Mouse (Mus musculus) E14TG2a.4 (cell line): ENCODE measurements at regions not wholly inside any gene's neighbourhood (a gene's known extent, or its start where the extent isn't known, plus 50 kb on each side); places are given as distances from the start of the nearest gene placed in this dataset.
"Not testable (repeated sequence)": the region's sequence is repeated elsewhere in the genome, so short reads cannot be mapped to it uniquely, and the experiment has no call there.

ENCODE experiments used
- H3K27me3 ChIP-seq: 2 replicates; pipeline ENCODE4 v1.6.1; 2014; ENCODE audit warnings: low read length, control low read depth; ENCODE audit not compliant: insufficient read depth
- H3K36me3 ChIP-seq: 2 replicates; pipeline ENCODE4 v1.6.1; 2014; ENCODE audit warnings: low read length, control low read depth; ENCODE audit not compliant: insufficient read depth
- H3K4me1 ChIP-seq: replicated peaks from 2 replicates; pipeline ENCODE4 v1.6.1; 2014; ENCODE audit warnings: low read depth, low read length, control low read depth
- H3K4me3 ChIP-seq: replicated peaks from 2 replicates; pipeline ENCODE4 v1.5.1; 2014; ENCODE audit warnings: mild to moderate bottlenecking, low read length
- H3K9me3 ChIP-seq: 2 replicates; pipeline ENCODE4 v1.6.1; 2014; ENCODE audit warnings: low read length, control low read depth
- CTCF ChIP-seq: conservative IDR thresholded peaks from 2 replicates; pipeline ENCODE4 v1.5.1; 2014; ENCODE audit warnings: low read length
- NANOG ChIP-seq: IDR thresholded peaks from 2 replicates; pipeline ENCODE4 v1.6.1; 2014; ENCODE audit warnings: borderline replicate concordance, low read length, mixed read lengths
- POU5F1 ChIP-seq: IDR thresholded peaks from 2 replicates; pipeline ENCODE4 v1.6.1; 2014; ENCODE audit warnings: low read length, borderline replicate concordance

DNA sequence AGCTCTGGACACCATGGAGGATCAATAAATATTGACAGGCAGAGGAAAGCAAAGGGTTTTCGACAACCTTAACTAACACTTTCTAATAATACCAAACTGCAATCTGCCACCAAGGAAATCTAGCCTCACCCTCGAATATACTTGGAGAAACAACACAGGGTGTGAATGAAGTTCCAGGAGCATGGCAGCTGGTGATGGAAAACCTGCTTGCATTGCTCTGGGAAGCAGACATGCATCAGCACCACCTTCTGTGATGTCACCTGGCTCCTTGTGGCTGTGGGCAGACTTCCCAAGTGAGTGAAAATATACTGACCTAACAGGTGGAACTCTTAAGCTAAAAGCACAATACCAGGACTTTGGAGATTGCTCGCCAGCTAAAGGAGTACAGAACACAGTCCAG lies 338.5 kb downstream of the Tm4sf1 start:
- Histone ChIP-seq H3K36me3 (no peaks in the 10 kb centered on the region), H3K27me3 (no peaks in the 10 kb centered on the region), H3K4me1 (no peaks in the 10 kb centered on the region), H3K4me3 (no peak overlapping the region), H3K9me3 (no peaks in the 10 kb centered on the region)
- TF ChIP-seq POU5F1, result no peak
- no peak for TF ChIP-seq CTCF
- TF ChIP-seq NANOG, result no peak

DNA sequence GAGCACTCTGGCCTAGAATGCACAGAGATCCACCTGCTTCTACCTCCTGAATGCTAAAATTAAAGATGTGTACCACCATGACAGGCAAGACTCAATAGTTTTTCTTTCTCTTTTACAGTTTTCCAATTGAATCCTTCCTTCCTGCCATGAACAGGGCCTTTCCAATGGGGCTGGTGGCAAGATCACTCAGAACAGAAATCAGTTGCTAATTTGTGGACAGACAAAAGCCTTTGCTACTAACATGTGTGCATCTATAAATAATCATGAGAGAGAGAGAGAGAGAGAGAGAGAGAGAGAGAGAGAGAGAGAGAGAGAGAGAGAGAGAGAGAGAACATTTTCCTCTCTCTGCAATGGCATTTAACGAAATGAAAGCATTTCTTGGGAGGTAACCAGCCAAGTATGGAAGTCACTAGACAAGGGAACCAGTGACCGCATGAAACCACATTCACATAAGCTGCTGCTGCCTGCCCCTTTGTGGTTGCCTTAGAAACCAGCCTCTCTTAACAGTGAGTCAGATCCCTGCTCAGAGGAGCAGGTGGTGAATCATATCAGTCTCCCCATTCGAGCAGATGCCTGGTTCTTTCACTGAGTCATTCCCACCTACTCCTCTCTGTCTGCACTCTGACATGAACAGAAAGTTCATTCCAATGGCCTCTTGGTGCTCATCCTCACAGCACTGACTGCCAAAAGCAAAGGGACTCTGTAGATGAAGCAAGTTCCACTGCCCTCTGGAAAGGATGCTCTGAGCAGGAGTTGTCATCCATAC lies 339.4 kb downstream of the Tm4sf1 start:
- no peaks in the 10 kb centered on the region for H3K4me1 ChIP-seq
- no peaks in the 10 kb centered on the region for H3K36me3 ChIP-seq
- no peaks in the 10 kb centered on the region for H3K9me3 ChIP-seq
- no peak overlapping the region for H3K4me3 ChIP-seq
- H3K27me3 ChIP-seq, result no peaks in the 10 kb centered on the region
- TF ChIP-seq POU5F1 (no peak), CTCF (no peak)

DNA sequence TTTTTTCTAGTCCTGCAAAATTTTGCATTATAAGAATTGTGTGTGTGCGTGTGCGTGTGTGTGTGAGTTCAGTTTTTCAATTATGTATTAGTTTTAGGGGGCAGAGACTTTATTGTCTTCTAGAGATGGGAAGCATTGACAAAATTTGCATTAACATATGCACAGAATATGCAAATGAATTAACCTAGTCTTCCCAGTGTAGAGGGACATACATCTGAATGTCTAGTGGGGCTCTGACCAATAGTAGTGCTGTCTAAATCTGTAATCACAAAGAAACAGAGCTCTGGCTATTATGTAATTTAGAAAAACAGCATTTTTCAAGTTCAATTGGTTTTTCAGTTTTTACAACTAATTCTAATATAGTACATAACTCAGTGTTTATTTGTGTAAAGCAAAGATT lies 344.8 kb downstream of the Tm4sf1 start:
- Histone ChIP-seq H3K36me3 (no peaks in the 10 kb centered on the region), H3K9me3 (no peaks in the 10 kb centered on the region), H3K27me3 (no peaks in the 10 kb centered on the region), H3K4me3 (no peak overlapping the region), H3K4me1 (no peaks in the 10 kb centered on the region)
- TF ChIP-seq CTCF, result no peak

DNA sequence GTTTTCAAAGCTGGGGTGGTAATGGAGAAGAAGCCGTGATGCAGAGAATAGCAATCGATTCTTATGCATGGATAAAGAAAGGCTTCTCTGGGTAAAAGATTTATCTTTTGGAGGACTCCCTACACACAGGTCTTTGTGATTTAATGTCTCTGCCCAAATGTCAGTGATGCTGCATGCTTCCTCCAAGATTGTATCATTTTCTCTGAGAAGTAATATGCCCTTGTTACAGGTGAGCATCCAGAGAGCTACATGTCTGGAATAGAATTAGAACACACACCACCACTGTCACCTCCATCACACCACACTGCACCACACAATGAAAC lies 346.0 kb downstream of the Tm4sf1 start:
- TF ChIP-seq POU5F1 (no peak), CTCF (no peak), NANOG (no peak)
- Histone ChIP-seq H3K4me1 (no peaks in the 10 kb centered on the region), H3K36me3 (no peaks in the 10 kb centered on the region), H3K9me3 (no peaks in the 10 kb centered on the region), H3K27me3 (no peaks in the 10 kb centered on the region), H3K4me3 (no peak overlapping the region)

DNA sequence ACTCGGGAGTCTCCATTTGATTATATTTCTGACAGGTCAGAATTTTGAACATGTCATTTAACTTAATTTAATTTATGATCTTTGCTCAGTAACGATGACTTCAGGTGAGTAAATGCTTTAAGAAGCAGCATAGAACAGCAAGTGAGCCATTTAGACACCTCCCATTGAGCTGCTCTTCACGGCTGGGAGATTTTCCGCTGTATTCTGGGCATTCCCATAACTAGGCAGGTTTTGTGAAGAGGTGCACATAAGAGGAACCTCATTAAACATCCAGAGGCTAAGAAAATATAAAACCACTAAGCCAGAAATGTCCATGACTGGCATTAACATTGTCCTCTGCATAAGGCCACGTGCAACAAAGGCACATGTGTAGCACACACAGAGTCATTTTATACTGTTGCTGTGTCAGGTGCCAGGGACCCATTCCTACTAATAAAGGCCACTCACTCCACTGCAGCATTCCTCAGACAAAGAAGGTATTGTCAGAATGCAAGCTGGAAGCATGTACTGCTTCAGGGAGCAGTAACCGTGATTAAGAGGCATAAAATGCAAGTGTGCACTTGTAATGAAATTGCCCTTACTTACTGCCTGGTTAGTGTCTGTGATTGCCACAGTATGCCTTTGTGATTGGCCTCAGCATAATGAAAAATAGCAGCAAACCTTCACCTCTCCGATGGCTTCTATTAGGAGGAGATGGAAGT lies 346.5 kb downstream of the Tm4sf1 start:
- no peaks in the 10 kb centered on the region for H3K9me3 ChIP-seq
- TF ChIP-seq POU5F1, result no peak
- TF ChIP-seq CTCF, result no peak

DNA sequence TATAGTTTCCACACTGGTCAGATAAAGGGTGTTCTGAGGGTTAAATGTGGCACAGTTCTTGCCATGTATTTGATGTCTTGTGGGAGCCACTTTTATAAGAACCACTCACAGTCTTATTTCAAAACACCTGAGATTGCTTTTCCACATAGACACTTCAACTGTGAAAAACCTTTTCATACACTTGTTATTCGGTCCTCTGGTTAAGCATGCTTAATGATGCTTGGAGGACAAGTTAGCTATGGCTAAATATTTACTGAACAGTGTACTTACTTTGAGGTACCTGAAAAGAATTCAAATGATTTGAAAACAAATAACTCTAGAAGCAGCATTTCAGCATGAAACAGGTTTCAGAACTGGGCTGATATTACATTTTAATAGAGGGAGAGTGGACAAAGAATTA lies 359.2 kb downstream of the Tm4sf1 start:
- H3K9me3 ChIP-seq, H3K36me3 ChIP-seq, H3K4me3 ChIP-seq, H3K4me1 ChIP-seq, H3K27me3 ChIP-seq: not testable (repeated sequence)

More for the DNA sequence above, 346.5 kb downstream of the Tm4sf1 start:
- no peaks in the 10 kb centered on the region for H3K36me3 ChIP-seq
- no peak overlapping the region for H3K4me3 ChIP-seq
- no peaks in the 10 kb centered on the region for H3K27me3 ChIP-seq
- H3K4me1 ChIP-seq, result no peaks in the 10 kb centered on the region

DNA sequence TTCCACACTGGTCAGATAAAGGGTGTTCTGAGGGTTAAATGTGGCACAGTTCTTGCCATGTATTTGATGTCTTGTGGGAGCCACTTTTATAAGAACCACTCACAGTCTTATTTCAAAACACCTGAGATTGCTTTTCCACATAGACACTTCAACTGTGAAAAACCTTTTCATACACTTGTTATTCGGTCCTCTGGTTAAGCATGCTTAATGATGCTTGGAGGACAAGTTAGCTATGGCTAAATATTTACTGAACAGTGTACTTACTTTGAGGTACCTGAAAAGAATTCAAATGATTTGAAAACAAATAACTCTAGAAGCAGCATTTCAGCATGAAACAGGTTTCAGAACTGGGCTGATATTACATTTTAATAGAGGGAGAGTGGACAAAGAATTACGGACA lies 372.8 kb downstream of the Tm4sf1 start:
- not testable (repeated sequence) for H3K36me3 ChIP-seq, H3K4me1 ChIP-seq, H3K27me3 ChIP-seq, H3K4me3 ChIP-seq, H3K9me3 ChIP-seq

DNA sequence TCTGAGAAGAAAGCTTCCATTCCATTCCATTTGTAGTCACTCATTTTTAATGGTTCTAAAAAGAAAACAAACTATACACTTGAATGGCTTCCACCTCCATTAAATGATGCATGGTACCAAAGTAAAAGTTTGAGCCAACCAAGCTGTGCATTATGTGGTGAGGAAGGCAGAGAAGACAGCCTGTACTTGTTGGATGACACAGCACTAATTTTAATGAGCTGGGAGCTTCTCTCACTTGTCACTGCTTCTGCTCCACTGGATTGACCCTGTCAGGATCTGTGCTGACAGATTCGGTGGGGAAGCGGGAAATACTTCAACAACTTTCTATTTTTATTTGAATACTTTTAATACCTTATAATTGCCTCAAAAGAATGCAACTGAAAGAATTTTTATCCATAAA lies 403.3 kb downstream of the Tm4sf1 start:
- Histone ChIP-seq H3K4me3 (no peak overlapping the region), H3K27me3 (no peaks in the 10 kb centered on the region), H3K9me3 (no peaks in the 10 kb centered on the region), H3K4me1 (no peaks in the 10 kb centered on the region), H3K36me3 (no peaks in the 10 kb centered on the region)
- TF ChIP-seq CTCF (no peak), POU5F1 (no peak), NANOG (no peak)

DNA sequence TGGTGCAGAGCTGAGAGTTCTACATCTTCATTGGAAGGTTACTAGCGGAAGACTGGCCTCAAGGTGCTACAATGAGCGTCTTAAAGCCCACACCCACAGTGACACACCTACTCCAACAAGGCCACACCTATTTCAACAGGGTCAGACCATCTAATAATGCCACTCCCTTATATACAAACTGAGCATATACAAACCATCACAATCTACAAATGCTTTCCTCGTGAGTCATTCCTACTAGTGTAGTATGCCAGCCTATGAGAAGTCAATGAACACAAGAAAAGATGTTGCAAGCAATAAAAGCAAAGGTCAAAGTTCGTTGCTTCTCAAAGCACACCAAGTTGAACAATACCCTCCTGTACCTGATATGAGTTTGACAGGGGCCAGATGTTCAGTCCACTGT lies 424.7 kb downstream of the Tm4sf1 start:
- no peaks in the 10 kb centered on the region for H3K9me3 ChIP-seq
- H3K27me3 ChIP-seq, result no peaks in the 10 kb centered on the region
- H3K36me3 ChIP-seq, result no peaks in the 10 kb centered on the region
- H3K4me1 ChIP-seq, result no peaks in the 10 kb centered on the region
- TF ChIP-seq NANOG (no peak; the same call in 1 of the 2 replicates), CTCF (no peak), POU5F1 (no peak)
- H3K4me3 ChIP-seq, result no peak overlapping the region

DNA sequence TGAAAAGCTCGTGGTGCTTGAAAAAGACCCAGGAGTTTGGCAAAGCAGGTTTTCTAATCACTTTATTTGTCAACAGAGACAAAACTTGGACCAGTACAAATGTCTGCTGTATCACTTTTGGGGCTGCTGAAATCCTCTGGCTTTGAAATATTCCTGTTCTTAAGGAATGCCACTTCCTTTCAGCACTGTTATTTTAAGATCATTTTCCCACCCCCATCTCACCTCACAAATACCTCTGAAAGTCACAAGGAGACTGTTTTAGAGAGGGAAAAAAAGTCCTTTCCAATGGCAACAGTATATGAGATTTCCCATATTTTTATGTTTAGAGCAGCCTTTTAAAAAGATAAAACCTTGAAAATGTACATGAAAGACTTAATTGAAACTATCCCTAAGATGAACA lies 438.2 kb downstream of the Tm4sf1 start:
- Histone ChIP-seq H3K4me3 (no peak overlapping the region), H3K9me3 (no peaks in the 10 kb centered on the region), H3K27me3 (no peaks in the 10 kb centered on the region), H3K36me3 (no peaks in the 10 kb centered on the region), H3K4me1 (no peaks in the 10 kb centered on the region)
- TF ChIP-seq POU5F1 (no peak), CTCF (no peak), NANOG (no peak)
